Mouse (Mus musculus) heart, postnatal 0 days (tissue): Measurements from ENCODE around the gene Psma6. TPM values are rescaled to one million over a fixed set of nuclear protein-coding genes. Genes with fewer than 3 reads are reported as not detected.

Experiments used
- ATAC-seq: fragments of 200-750 bp; cut with Nextera tagmentation; 2 replicates; pipeline ENCODE4 v1.8.0; 2017; ENCODE audit warnings: low read depth, moderate number of reproducible peaks, moderate library complexity; ENCODE audit not compliant: insufficient read depth
- DNase-seq: peaks from one replicate; pipeline ENCODE4 v3.0.0-alpha.2; 2016; ENCODE audit warnings: low spot score
- H3K27ac ChIP-seq: fragments of 300-500 bp; sonication (generic); 2 replicates; pipeline ENCODE4 v1.5.1; 2014; ENCODE audit warnings: low read depth, mild to moderate bottlenecking
- H3K27me3 ChIP-seq: fragments of 300-500 bp; sonication (generic); 2 replicates; pipeline ENCODE4 v1.6.1; 2014; ENCODE audit warnings: low read length, mixed read lengths; ENCODE audit not compliant: control insufficient read depth, insufficient read depth
- H3K36me3 ChIP-seq: fragments of 300-500 bp; sonication (generic); replicated peaks from 2 replicates; pipeline ENCODE4 v1.6.1; 2014; ENCODE audit warnings: low read length, mixed read lengths; ENCODE audit not compliant: control insufficient read depth, insufficient read depth
- H3K4me1 ChIP-seq: fragments of 300-500 bp; sonication (generic); 2 replicates; pipeline ENCODE4 v1.6.1; 2014; ENCODE audit warnings: antibody characterized with exemption; ENCODE audit not compliant: control insufficient read depth, insufficient read depth
- H3K4me2 ChIP-seq: fragments of 300-500 bp; sonication (generic); 2 replicates; pipeline ENCODE4 v1.6.1; 2014; ENCODE audit warnings: low read depth, mild to moderate bottlenecking, low read length, moderate library complexity
- H3K4me3 ChIP-seq: fragments of 300-500 bp; sonication (generic); 2 replicates; pipeline ENCODE4 v1.5.1; 2014; ENCODE audit warnings: low read depth, low read length
- H3K9ac ChIP-seq: fragments of 300-500 bp; sonication (generic); replicated peaks from 2 replicates; pipeline ENCODE4 v1.6.1; 2014; ENCODE audit warnings: low read depth, low read length, mixed read lengths
- H3K9me3 ChIP-seq: fragments of 300-500 bp; sonication (generic); replicated peaks from 2 replicates; pipeline ENCODE4 v1.6.1; 2016; ENCODE audit warnings: low read length; ENCODE audit not compliant: control insufficient read depth
- CTCF ChIP-seq: IDR thresholded peaks from 2 replicates; pipeline ENCODE4 v1.5.1; 2016; ENCODE audit warnings: antibody characterized with exemption, control low read depth, low read depth
- EP300 ChIP-seq: IDR thresholded peaks from 2 replicates; pipeline ENCODE4 v1.6.1; 2016; ENCODE audit warnings: antibody characterized with exemption, low read depth
- WGBS: fragments of 180-500 bp; shearing (Covaris S2); extraction: QIAGEN DNeasy Blood & Tissue Kit; methylation state at CpG from one replicate; pipeline ENCODE4 v1.1.7; 2014; 5-methylcytosine and 5-hydroxymethylcytosine counted together
- polyA plus RNA-seq: library from polyadenylated mRNA; unstranded; fragments of >200 nt; fragmentation: Nextera tagmentation; extraction: Ambion mirVana; gene quantifications from 2 replicates; pipeline ENCODE4 v1.2.1, GENCODE M21; 2015
- total RNA-seq: library from RNA; depleted of rRNA; stranded (reverse); fragments of >200 nt; gene quantifications from 2 replicates; pipeline ENCODE4 v1.2.3, GENCODE M21; 2014; ENCODE audit warnings: low replicate concordance

The Psma6 gene
- total and polyA plus RNA-seq, 2 experiments from 2014 or later = 75.8 to 383 TPM

DNA sequence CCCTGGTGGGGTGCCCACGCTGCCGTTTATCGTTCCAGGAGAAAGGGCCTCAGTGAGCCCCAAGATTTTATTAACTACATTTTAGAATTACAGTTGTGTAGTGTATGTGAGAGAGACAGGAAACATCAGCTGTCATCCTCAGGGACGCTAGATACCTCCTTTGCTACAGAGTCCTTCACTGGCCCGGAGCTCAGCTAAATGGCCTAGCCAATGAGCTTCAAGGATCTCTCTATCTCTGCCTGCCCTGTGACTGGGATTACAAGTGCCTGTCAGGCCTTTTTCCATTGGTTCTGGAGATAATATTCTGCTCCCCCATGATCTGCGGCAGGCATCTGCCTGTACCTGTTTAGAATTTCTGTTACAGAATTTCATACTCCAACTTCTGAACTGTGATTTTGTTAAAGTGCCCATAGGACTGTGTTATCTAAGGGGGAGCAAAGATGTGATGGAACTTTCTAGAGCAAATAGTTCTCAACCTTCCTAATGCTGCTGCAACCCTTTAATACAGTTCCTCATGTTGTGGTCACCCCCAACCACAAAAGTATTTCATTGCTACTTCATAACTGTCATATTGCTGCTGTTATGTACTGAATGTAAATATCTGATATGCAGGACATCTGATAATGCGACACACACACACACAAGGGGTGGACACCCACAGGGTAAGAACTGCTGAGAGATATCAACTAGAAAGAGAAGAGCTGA is 3.2 kb downstream of the Psma6 start:
- Histone ChIP-seq H3K4me3 (no peak overlapping the region), H3K9me3 (no peaks in the 10 kb centered on the region), H3K27ac (peak overlapping the region; percentile 52; the same call in 1 of the 2 replicates), H3K4me2 (no peak overlapping the region), H3K4me1 (no peaks in the 10 kb centered on the region; the same call in 1 of the 2 replicates), H3K36me3 (0 out of 2 replicates have a peak, but pooled peaks cover 3% of the 10 kb centered on the region), H3K27me3 (no peaks in the 10 kb centered on the region), H3K9ac (no peak overlapping the region)
- no peak for DNase-seq
- TF ChIP-seq EP300 = no peak
- TF ChIP-seq CTCF = no peak
- WGBS = 43% methylated on average over 7 of the region's 7 CpGs
- no peak for ATAC-seq

DNA sequence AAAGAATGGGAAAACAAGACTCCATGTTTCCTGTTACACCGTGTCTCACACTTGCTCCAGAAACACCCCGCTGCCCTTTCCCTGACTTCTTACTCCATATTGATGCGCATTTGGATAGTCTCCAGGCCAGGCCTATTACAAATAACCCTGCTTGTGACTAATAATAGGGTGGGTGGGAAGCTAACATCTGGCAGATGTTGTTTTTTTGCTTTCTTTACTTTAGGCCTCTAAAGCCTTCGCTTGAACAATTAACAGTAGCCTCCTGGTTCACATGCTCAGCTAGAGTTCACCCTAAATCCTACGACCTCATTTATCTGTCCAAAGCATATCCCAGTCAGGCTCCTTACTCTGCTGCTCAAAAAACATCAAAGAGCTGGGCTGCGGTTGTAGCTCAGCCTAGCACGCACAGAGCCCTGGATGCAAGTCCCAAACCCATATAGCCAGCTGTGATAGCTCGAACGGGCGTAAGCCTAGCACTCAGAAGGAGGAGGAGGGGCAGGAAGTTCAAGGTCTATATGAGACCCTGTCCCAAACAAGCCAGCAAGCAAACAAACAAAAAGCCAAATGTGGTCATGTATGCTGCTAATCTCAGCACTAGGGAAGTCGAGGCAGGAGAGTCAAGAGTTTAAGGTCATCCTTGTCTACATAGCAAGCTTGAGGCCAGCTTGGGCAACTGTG is 3.9 kb downstream of the Psma6 start:
- Histone ChIP-seq H3K4me2 (no peak overlapping the region), H3K27me3 (no peaks in the 10 kb centered on the region), H3K36me3 (no peaks in the 10 kb centered on the region), H3K9ac (no peak overlapping the region), H3K27ac (peak overlapping the region; percentile 52; the same call in 1 of the 2 replicates), H3K4me3 (no peak overlapping the region), H3K9me3 (no peaks in the 10 kb centered on the region), H3K4me1 (no peaks in the 10 kb centered on the region; the same call in 1 of the 2 replicates)
- TF ChIP-seq EP300 = no peak
- no peak for TF ChIP-seq CTCF
- 70% methylated on average over 11 of the region's 11 CpGs for WGBS
- no peak for ATAC-seq
- DNase-seq = no peak

DNA sequence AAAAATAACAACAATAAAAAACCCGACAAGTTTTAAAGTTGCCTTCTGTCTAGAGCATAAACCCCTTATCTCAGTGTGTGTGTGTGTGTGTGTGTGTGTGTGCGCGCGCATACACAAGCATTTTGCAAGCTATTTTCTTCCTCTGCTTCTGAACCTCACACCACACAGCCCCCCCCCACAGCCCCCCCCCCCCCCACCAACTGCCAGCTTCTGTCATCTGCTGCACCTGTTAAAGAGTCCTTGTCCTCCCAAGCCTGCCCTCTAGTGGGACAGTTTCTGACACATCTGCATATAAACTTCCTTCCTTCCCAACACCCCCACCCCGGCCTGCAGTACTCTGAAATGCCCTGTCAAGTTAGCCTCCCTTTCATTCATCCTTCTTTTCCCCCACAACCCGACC is 4.5 kb downstream of the Psma6 start:
- 59% methylated on average over 6 of the region's 6 CpGs for WGBS
- TF ChIP-seq CTCF = peak; percentile 39
- no peak for TF ChIP-seq EP300
- peak overlapping the region; percentile 52; the same call in 1 of the 2 replicates for H3K27ac ChIP-seq
- H3K4me1 ChIP-seq = no peaks in the 10 kb centered on the region; the same call in 1 of the 2 replicates
- H3K4me2 ChIP-seq = no peak overlapping the region
- no peaks in the 10 kb centered on the region for H3K36me3 ChIP-seq
- DNase-seq = peak; percentile 64
- no peaks in the 10 kb centered on the region for H3K27me3 ChIP-seq
- no peak overlapping the region for H3K9ac ChIP-seq
- no peaks in the 10 kb centered on the region for H3K9me3 ChIP-seq
- no peak overlapping the region for H3K4me3 ChIP-seq
- no peak for ATAC-seq

DNA sequence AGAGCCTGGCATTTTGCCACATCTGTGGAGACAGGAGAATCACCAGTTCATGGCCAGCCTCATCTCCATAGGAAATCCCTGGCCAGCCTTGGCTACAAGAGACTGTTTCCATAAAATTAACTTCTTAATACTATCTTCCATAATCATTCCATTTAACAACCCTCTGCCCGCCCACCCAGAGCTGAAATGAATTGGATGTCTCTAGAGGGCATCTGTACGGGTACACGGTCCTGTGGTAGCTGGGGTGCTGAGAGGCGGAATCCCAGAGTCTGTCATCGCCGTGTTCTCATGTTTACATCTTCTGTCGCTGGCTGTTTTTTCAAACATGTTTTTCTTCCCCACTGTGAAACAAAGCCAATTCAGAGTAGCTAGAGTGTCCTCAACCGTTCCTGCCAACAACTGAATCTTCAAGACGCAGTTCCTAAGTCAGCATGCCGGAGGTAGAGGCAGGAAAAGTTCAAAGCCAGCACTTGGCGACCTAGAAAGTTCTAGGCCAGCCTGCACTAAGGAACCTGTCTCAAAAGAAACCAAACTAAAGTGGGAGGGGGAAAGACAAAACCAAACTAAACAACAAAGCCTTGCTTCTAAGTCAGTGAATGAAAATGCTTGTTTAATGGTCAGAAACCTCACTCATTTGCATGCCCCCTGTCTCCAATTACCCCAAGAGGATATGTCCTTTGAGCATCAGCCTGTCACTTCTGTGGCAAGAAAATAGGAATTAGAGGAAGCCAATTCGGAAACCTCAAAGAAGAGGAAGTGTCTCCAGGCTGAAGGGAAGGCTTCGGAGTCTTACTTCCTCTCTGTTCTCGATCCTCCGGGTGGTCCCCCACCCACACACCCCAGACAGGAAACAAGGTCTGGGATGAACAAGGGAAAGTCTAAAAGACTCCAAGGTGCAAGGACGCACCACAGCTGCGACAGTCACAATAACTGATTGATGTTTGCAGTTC is 5.4 kb downstream of the Psma6 start:
- no peak overlapping the region for H3K4me3 ChIP-seq
- no peak overlapping the region for H3K9ac ChIP-seq
- no peaks in the 10 kb centered on the region for H3K27me3 ChIP-seq
- peak overlapping the region; percentile 72 for H3K27ac ChIP-seq
- H3K4me1 ChIP-seq = no peaks in the 10 kb centered on the region; the same call in 1 of the 2 replicates
- DNase-seq (no peak), ATAC-seq (no peak)
- H3K36me3 ChIP-seq = no peaks in the 10 kb centered on the region
- no peak overlapping the region for H3K4me2 ChIP-seq
- WGBS = 61% methylated on average over 17 of the region's 17 CpGs
- TF ChIP-seq CTCF = no peak
- TF ChIP-seq EP300 = no peak
- H3K9me3 ChIP-seq = no peaks in the 10 kb centered on the region

DNA sequence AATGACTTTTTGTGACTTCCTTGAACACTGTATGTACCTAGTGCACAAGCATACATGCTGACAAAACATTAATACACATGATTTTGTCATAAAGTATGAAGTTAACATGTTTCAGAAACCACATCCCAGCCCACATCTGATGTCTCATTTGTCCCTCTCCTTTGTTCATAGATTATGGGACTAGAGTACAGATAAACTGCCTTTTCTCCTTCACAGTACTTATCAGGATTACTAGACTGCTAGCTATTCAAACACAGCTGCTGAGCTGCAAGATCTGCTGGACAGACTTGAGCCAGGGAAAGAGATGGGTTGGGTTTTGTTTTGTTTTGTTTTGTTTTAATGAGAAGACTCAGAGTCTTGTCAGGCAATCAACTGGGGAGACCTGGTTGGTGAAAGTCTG is 8.1 kb downstream of the Psma6 start:
- no peaks in the 10 kb centered on the region for H3K9me3 ChIP-seq
- H3K9ac ChIP-seq = no peak overlapping the region
- ATAC-seq = no peak
- H3K4me3 ChIP-seq = no peak overlapping the region
- no peaks in the 10 kb centered on the region; the same call in 1 of the 2 replicates for H3K4me1 ChIP-seq
- no peak overlapping the region for H3K4me2 ChIP-seq
- H3K36me3 ChIP-seq = no peaks in the 10 kb centered on the region
- H3K27me3 ChIP-seq = no peaks in the 10 kb centered on the region
- H3K27ac ChIP-seq = no peak overlapping the region
- no peak for TF ChIP-seq CTCF
- TF ChIP-seq EP300 = no peak
- DNase-seq = no peak
